Mouse (Mus musculus) kidney, embryonic 14.5 days (tissue): ENCODE results near the gene Retreg1. TPM values are rescaled to one million over a fixed set of nuclear protein-coding genes. Genes with fewer than 3 reads are reported as not detected.

Source experiments
- ATAC-seq: fragments of 200-750 bp; cut with Nextera tagmentation; 2 replicates; pipeline ENCODE4 v1.8.0; 2017; ENCODE audit warnings: moderate number of reproducible peaks, mild to moderate bottlenecking, moderate TSS enrichment, moderate library complexity; ENCODE audit not compliant: low FRiP score, low TSS enrichment
- H3K27ac ChIP-seq: fragments of 300-500 bp; sonication (generic); 2 replicates; pipeline ENCODE4 v1.5.1; 2014; ENCODE audit warnings: low read depth, mild to moderate bottlenecking, low read length, moderate library complexity, mixed read lengths
- H3K27me3 ChIP-seq: fragments of 300-500 bp; sonication (generic); 2 replicates; pipeline ENCODE4 v1.6.1; 2014; ENCODE audit warnings: mild to moderate bottlenecking, low read length; ENCODE audit not compliant: control insufficient read depth, insufficient read depth
- H3K36me3 ChIP-seq: fragments of 300-500 bp; sonication (generic); 2 replicates; pipeline ENCODE4 v1.6.1; 2014; ENCODE audit warnings: low read length, mixed read lengths; ENCODE audit not compliant: control insufficient read depth, insufficient read depth
- H3K4me1 ChIP-seq: fragments of 300-500 bp; sonication (generic); 2 replicates; pipeline ENCODE4 v1.6.1; 2014; ENCODE audit warnings: low read length, mixed read lengths; ENCODE audit not compliant: control insufficient read depth, insufficient read depth
- H3K4me2 ChIP-seq: fragments of 300-500 bp; sonication (generic); replicated peaks from 2 replicates; pipeline ENCODE4 v1.6.1; 2014; ENCODE audit warnings: low read depth, mild to moderate bottlenecking, low read length
- H3K4me3 ChIP-seq: fragments of 300-500 bp; sonication (generic); 2 replicates; pipeline ENCODE4 v1.5.1; 2014; ENCODE audit warnings: mild to moderate bottlenecking, low read length
- H3K9ac ChIP-seq: fragments of 300-500 bp; sonication (generic); 2 replicates; pipeline ENCODE4 v1.6.1; 2014; ENCODE audit warnings: low read depth, mild to moderate bottlenecking, low read length, moderate library complexity
- H3K9me3 ChIP-seq: fragments of 300-500 bp; sonication (generic); 2 replicates; pipeline ENCODE4 v1.6.1; 2016; ENCODE audit warnings: low read length; ENCODE audit not compliant: control insufficient read depth
- WGBS: fragments of 180-500 bp; shearing (Covaris S2); extraction: QIAGEN DNeasy Blood & Tissue Kit; methylation state at CpG from one replicate; pipeline ENCODE4 v1.1.7; 2014; 5-methylcytosine and 5-hydroxymethylcytosine counted together
- microRNA-seq: library from miRNA; unstranded; fragments of <30 nt; microRNA quantifications from one replicate; pipeline ENCODE4, GENCODE M21; 2016
- polyA plus RNA-seq: library from polyadenylated mRNA; unstranded; fragments of >200 nt; fragmentation: Nextera tagmentation; extraction: Ambion mirVana; gene quantifications from 2 replicates; pipeline ENCODE4 v1.2.1, GENCODE M21; 2014

Retreg1 gene
- polyA plus RNA-seq, 1 experiment from 2014 or later = 14.6 TPM

GRCm38 (mm10) chr15:26022636-26023035 is 179.7 kb downstream of the Retreg1 start:
- ATAC-seq = no peak
- Histone ChIP-seq H3K9ac (no peak overlapping the region), H3K36me3 (no peaks in the 10 kb centered on the region), H3K4me1 (0 out of 2 replicates have a peak, but pooled peaks cover 7% of the 10 kb centered on the region), H3K27ac (no peak overlapping the region), H3K4me3 (no peak overlapping the region), H3K9me3 (no peaks in the 10 kb centered on the region), H3K4me2 (no peak overlapping the region), H3K27me3 (no peaks in the 10 kb centered on the region)
- 80% methylated on average over 5 of the region's 5 CpGs for WGBS

Small RNA genes lying within 50 kb of the gene (microRNA-seq; reads per million reads assigned to microRNA genes)
- gene Mir7212 = not detected

Other genes starting within 250 kb of the Retreg1 start
- 34.0 and 52.2 TPM in 2 replicates for gene Myo10, start 220.7 kb upstream of the Retreg1 start, polyA plus RNA-seq
- 38.1 and 38.4 TPM in 2 replicates for gene Zfp622, start 141.2 kb downstream of the Retreg1 start, polyA plus RNA-seq